Mouse (Mus musculus) G1E (cell line): ENCODE data around the gene Fstl1.

Source experiments
- CTCF ChIP-seq: IDR thresholded peaks from 2 replicates; pipeline ENCODE4 v1.5.1; 2012; ENCODE audit warnings: low read depth, low read length, inconsistent platforms, mixed read lengths
- TAL1 ChIP-seq: conservative IDR thresholded peaks from 2 replicates; pipeline ENCODE4 v1.6.1; 2012; ENCODE audit warnings: low read depth, low read length, inconsistent platforms, mixed read lengths

GRCm38 (mm10) chr16:37855583-37855982 lies 78.9 kb downstream of the Fstl1 start:
- TF ChIP-seq CTCF (no peak), TAL1 (no peak)
